Mouse (Mus musculus) CD8-positive naive resting alpha-beta T cell, adult 57 days (primary cell): ENCODE data around the gene Osbp. TPM values are rescaled to one million over a fixed set of nuclear protein-coding genes. Genes with fewer than 3 reads are reported as not detected.

Experiments used
- total RNA-seq: library from RNA; stranded (reverse); gene quantifications from one replicate; pipeline ENCODE4 v1.2.4, GENCODE M21; 2023

Gene Osbp
- total RNA-seq = 40.1 TPM

DNA sequence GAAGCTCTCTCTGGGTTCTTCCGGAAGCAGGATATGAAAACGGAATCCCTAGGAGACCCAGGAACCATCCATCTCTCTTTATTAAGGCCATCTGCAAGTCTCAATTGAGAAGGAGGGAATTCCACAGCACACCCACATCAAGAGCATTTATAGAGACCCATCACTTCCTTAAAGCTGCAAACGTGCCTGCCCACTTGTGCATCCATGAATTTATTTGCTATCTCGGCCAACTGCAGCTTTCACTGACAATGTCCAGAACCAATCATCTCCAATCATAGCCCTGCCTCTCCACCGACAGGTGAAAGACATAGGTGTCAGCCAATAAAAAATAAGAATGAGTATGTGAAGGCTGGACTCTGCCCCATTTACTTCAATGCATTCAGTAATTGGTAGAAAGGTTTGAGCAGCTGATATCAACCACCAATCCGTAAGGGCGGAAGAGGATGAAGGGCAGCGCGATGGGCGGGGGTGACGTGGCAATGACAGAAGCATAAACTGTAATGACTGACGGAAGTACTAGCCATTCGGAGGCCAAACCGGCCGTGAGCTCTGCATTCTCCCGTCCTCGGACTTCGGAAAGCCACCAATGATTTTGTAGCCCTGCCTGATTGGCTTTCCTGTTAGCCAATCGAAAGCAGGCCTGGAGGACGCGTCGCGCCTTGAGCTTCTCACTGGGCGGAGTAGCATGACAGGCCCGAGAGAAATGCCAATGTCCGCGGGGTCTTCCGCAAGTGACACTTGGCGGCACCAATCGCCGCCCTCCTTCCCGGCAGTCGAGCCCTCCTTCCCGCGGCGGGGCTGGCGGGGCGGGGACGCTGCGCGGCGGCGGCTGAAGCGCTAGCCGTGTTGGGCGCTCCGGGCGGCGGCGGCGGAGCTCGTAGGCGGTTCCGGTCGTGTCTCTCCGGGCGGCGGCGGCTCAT, at the start of gene Osbp:
Gene Osbp (plus strand): TSS at position 919 of the 920 bp plus-strand sequence.

DNA sequence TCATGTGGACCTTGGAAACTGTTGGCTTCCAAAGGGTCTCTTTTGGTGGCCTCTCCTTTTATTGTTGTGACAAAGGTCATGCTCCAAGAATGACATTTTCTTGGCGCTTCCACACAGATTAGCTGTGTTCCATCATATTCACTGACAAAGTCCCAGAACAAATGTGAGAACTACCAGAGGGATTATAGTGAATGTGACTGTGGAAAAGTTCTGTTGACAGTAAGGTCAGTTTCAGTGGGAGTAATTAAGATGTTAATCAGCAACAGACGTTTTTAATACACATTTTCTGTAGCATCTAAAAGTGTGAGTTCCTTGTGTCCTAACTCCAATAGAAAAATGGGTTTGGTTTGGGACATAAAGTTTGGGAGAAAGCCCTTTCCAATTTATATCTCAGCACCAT, 75.5 kb downstream of the Osbp start, which contains the start of gene Olfr1423:
Gene Olfr1423 (minus strand): TSS at position 101 of the 400 bp plus-strand sequence.

Other genes starting within 250 kb of the Osbp start
- not detected for gene Gif, start 218.4 kb upstream of the Osbp start, total RNA-seq
- gene Mrpl16, start 195.6 kb upstream of the Osbp start, total RNA-seq = 22.5 TPM
- 7.5 TPM for gene Stx3, start 146.5 kb upstream of the Osbp start, total RNA-seq
- gene Olfr1417, start 126.7 kb upstream of the Osbp start, total RNA-seq = not detected
- gene Olfr1418, start 104.9 kb upstream of the Osbp start, total RNA-seq = not detected
- gene Olfr1419, start 90.8 kb upstream of the Osbp start, total RNA-seq = not detected
- gene Olfr1420, start 79.4 kb upstream of the Osbp start, total RNA-seq = not detected
- gene Patl1, start 53.5 kb upstream of the Osbp start, total RNA-seq = 47.1 TPM
- gene Olfr1423, start 75.4 kb downstream of the Osbp start, total RNA-seq = not detected
- gene Olfr1424, start 96.7 kb downstream of the Osbp start, total RNA-seq = not detected
- gene Olfr1425, start 111.8 kb downstream of the Osbp start, total RNA-seq = not detected
- gene Olfr1426, start 126.1 kb downstream of the Osbp start, total RNA-seq = not detected
- gene Olfr1427, start 137.4 kb downstream of the Osbp start, total RNA-seq = not detected
- gene Olfr1428, start 150.0 kb downstream of the Osbp start, total RNA-seq = not detected
- gene Olfr76, start 157.3 kb downstream of the Osbp start, total RNA-seq = not detected
- gene Olfr1555-ps1, start 204.2 kb downstream of the Osbp start, total RNA-seq = not detected
- gene Olfr1431, start 234.7 kb downstream of the Osbp start, total RNA-seq = not detected